Mouse (Mus musculus) layer of hippocampus, adult 11-12 months (tissue): ENCODE data around the gene Ggt6.
A peak's percentile ranks its signal among the peaks of the same experiment; 100 is the strongest.

Source experiments
- DNase-seq: peaks from one replicate; pipeline ENCODE4 v3.0.0; 2022; ENCODE audit warnings: low spot score

Gene Ggt6

GRCm38 (mm10) chr11:72434963-72435693 lies at the start of gene Ggt6:
Gene Ggt6 (plus strand): TSS chr11:72435526.
- DNase-seq: no peak

- DNase-seq: no peak
Observed at GRCm38 (mm10) chr11:72388113-72388529, 47.2 kb upstream of the Ggt6 start.

- DNase-seq: no peak
Observed at GRCm38 (mm10) chr11:72389407-72390142, 45.8 kb upstream of the Ggt6 start.

GRCm38 (mm10) chr11:72391181-72391580 lies 44.1 kb upstream of the Ggt6 start:
- no peak for DNase-seq

- no peak for DNase-seq
Observed at GRCm38 (mm10) chr11:72393243-72393642, 42.1 kb upstream of the Ggt6 start.

GRCm38 (mm10) chr11:72393669-72394068 lies 41.7 kb upstream of the Ggt6 start:
- peak; percentile 39 for DNase-seq

- DNase-seq: no peak
Observed at GRCm38 (mm10) chr11:72394694-72395093, 40.6 kb upstream of the Ggt6 start.

GRCm38 (mm10) chr11:72395652-72396051 lies 39.7 kb upstream of the Ggt6 start:
- DNase-seq: no peak

- no peak for DNase-seq
Observed at GRCm38 (mm10) chr11:72396621-72397020, 38.7 kb upstream of the Ggt6 start.

- peak; percentile 45 for DNase-seq
Observed at GRCm38 (mm10) chr11:72397072-72397471, 38.3 kb upstream of the Ggt6 start.

- no peak for DNase-seq
Observed at GRCm38 (mm10) chr11:72397811-72398525, 37.4 kb upstream of the Ggt6 start.

- no peak for DNase-seq
Observed at GRCm38 (mm10) chr11:72401068-72401467, 34.3 kb upstream of the Ggt6 start.

GRCm38 (mm10) chr11:72402017-72402416 lies 33.3 kb upstream of the Ggt6 start:
- DNase-seq: no peak

- no peak for DNase-seq
Observed at GRCm38 (mm10) chr11:72402969-72403368, 32.4 kb upstream of the Ggt6 start.

- no peak for DNase-seq
Observed at GRCm38 (mm10) chr11:72405532-72405931, 29.8 kb upstream of the Ggt6 start.

- no peak for DNase-seq
Observed at GRCm38 (mm10) chr11:72406079-72406675, 29.1 kb upstream of the Ggt6 start.

GRCm38 (mm10) chr11:72407081-72407480 lies 28.2 kb upstream of the Ggt6 start:
- no peak for DNase-seq

- no peak for DNase-seq
Observed at GRCm38 (mm10) chr11:72407574-72407973, 27.8 kb upstream of the Ggt6 start.

GRCm38 (mm10) chr11:72408451-72409170 lies 26.7 kb upstream of the Ggt6 start:
- no peak for DNase-seq

GRCm38 (mm10) chr11:72409649-72410385 lies 25.5 kb upstream of the Ggt6 start:
- DNase-seq: no peak

- DNase-seq: no peak
Observed at GRCm38 (mm10) chr11:72410521-72411092, 24.7 kb upstream of the Ggt6 start.
